15 mouse cellular contexts compared by ENCODE assay signal in genomic region chr2:132146502-132146901, GRCm38 (mm10). TPM values are rescaled to one million over a fixed set of nuclear protein-coding genes. Genes with fewer than 3 reads are reported as not detected.
DNase-seq lines count a peak whose midpoint lies in the region; ATAC-seq and TF ChIP-seq lines count a peak whose summit lies in the region.
"Had no signal": no experiment of that assay in that cellular context is flagged by ENCODE, and none has a peak within 500 bp of the region (broad histone marks: within the 10 kb centered on the region; RNA-seq: fewer than 3 reads in every experiment).

No protein-coding gene starts in this region.

- 5% methylated on average over 4 of the region's 4 CpGs for WGBS in lung, postnatal 0 days
- WGBS in hindbrain, embryonic 16.5 days, result 44% methylated on average over 4 of the region's 4 CpGs
- WGBS in midbrain, embryonic 11.5 days, result 35% methylated on average over 4 of the region's 4 CpGs

- peak; percentile 33 for ATAC-seq in activated CD4-positive, CD25-positive, alpha-beta regulatory T cell, adult 4 months
- peak; percentile 60 for ATAC-seq in lung, postnatal 0 days
- ATAC-seq in hindbrain, embryonic 16.5 days, result no peak
- no peak for ATAC-seq in midbrain, embryonic 11.5 days (ENCODE audit: low FRiP score)
- ATAC-seq: liver, postnatal 0 days had no signal

- H3K4me3 ChIP-seq in lung, postnatal 0 days (ENCODE audit: low read depth, low read length), result no peak overlapping the region
- no peak overlapping the region for H3K4me3 ChIP-seq in hindbrain, embryonic 16.5 days (ENCODE audit: low read length)
- no peak overlapping the region for H3K4me3 ChIP-seq in midbrain, embryonic 11.5 days (ENCODE audit: low read depth, low read length)
- H3K4me3 ChIP-seq: embryonic facial prominence, embryonic 13.5 days; heart, embryonic 12.5 days; limb, embryonic 13.5 days had no signal

- TF ChIP-seq CTCF in lung, postnatal 0 days (IDR thresholded peaks at IDR 0.05), result no peak

- H3K27ac ChIP-seq in lung, postnatal 0 days (ENCODE audit: low read length), result no peak overlapping the region
- no peak overlapping the region for H3K27ac ChIP-seq in hindbrain, embryonic 16.5 days (ENCODE audit: low read depth, low read length)
- no peak overlapping the region for H3K27ac ChIP-seq in midbrain, embryonic 11.5 days (ENCODE audit: low read depth, low read length)
- H3K27ac ChIP-seq: embryonic facial prominence, embryonic 13.5 days; limb, embryonic 13.5 days; midbrain, embryonic 10.5 days had no signal

- H3K4me2 ChIP-seq in lung, postnatal 0 days (replicated peaks; ENCODE audit: low read depth, low read length), result no peak overlapping the region
- H3K4me2 ChIP-seq in hindbrain, embryonic 16.5 days (ENCODE audit: low read length), result no peak overlapping the region
- H3K4me2 ChIP-seq in midbrain, embryonic 11.5 days, result no peak overlapping the region

- peak; percentile 90 for TF ChIP-seq EP300 in lung, postnatal 0 days (IDR thresholded peaks at IDR 0.05)

- H3K36me3 ChIP-seq in lung, postnatal 0 days (ENCODE audit: insufficient read depth, low read length), result no peaks in the 10 kb centered on the region
- no peaks in the 10 kb centered on the region for H3K36me3 ChIP-seq in hindbrain, embryonic 16.5 days (ENCODE audit: control insufficient read depth, insufficient read depth, low read length)
- no peaks in the 10 kb centered on the region for H3K36me3 ChIP-seq in midbrain, embryonic 11.5 days (ENCODE audit: control insufficient read depth, insufficient read depth, low read length)

- H3K27me3 ChIP-seq in lung, postnatal 0 days (replicated peaks; ENCODE audit: insufficient read depth, low read length), result no peaks in the 10 kb centered on the region
- H3K27me3 ChIP-seq in hindbrain, embryonic 16.5 days (replicated peaks; ENCODE audit: control insufficient read depth, insufficient read depth, low read length), result no peaks in the 10 kb centered on the region
- peaks cover 4% of the 10 kb centered on the region; the same call in 1 of the 2 replicates for H3K27me3 ChIP-seq in midbrain, embryonic 11.5 days (ENCODE audit: control insufficient read depth, insufficient read depth, low read length)

- peaks cover 2% of the 10 kb centered on the region; the same call in 1 of the 2 replicates for H3K4me1 ChIP-seq in lung, postnatal 0 days (ENCODE audit: insufficient read depth, low read depth, low read length)
- H3K4me1 ChIP-seq in hindbrain, embryonic 16.5 days (ENCODE audit: control insufficient read depth, insufficient read depth, low read depth, low read length), result peaks cover 11% of the 10 kb centered on the region
- peaks cover 8% of the 10 kb centered on the region for H3K4me1 ChIP-seq in midbrain, embryonic 11.5 days (ENCODE audit: control insufficient read depth, insufficient read depth, low read length)

- DNase-seq in adrenal gland, adult 8-10 months, result peak; percentile 45
- no peak for DNase-seq in adrenal gland, adult 18-20 months (ENCODE audit: low spot score in 2 of 2)
- DNase-seq in kidney, postnatal 36 days, result peak; percentile 28 to 59
- DNase-seq in kidney, adult 9 months, result no peak
- DNase-seq in lung, postnatal 0 days (ENCODE audit: low spot score), result peak; percentile 73
- no peak for DNase-seq in midbrain, embryonic 11.5 days (ENCODE audit: low spot score, missing footprints)
- DNase-seq: cerebellum, adult 11-12 months; gastrocnemius, postnatal 14 days; liver, postnatal 0 days had no signal

- no peaks in the 10 kb centered on the region for H3K9me3 ChIP-seq in lung, postnatal 0 days (ENCODE audit: low read length)
- no peaks in the 10 kb centered on the region for H3K9me3 ChIP-seq in hindbrain, embryonic 16.5 days (ENCODE audit: control insufficient read depth, low read length)
- no peaks in the 10 kb centered on the region for H3K9me3 ChIP-seq in midbrain, embryonic 11.5 days (ENCODE audit: control insufficient read depth, low read length)
- H3K9me3 ChIP-seq: embryonic facial prominence, embryonic 13.5 days; heart, embryonic 12.5 days; limb, embryonic 13.5 days; midbrain, embryonic 10.5 days had no signal

- H3K9ac ChIP-seq in lung, postnatal 0 days (replicated peaks; ENCODE audit: low read depth), result no peak overlapping the region
- no peak overlapping the region for H3K9ac ChIP-seq in hindbrain, embryonic 16.5 days (ENCODE audit: low read depth, low read length)
- no peak overlapping the region for H3K9ac ChIP-seq in midbrain, embryonic 11.5 days (ENCODE audit: low read length)
- H3K9ac ChIP-seq: embryonic facial prominence, embryonic 13.5 days; heart, embryonic 12.5 days; limb, embryonic 13.5 days; liver, postnatal 0 days had no signal

RNA-seq across cellular contexts. Expression of gene Slc23a2, which starts 1.6 kb away (rescaled TPM):
- 100 to 1,000 TPM; 102 to 154 (median 134) TPM for total RNA-seq in adrenal gland, adult 8-10 months (2022)
- total RNA-seq in adrenal gland, adult 18-20 months (2021), result 100 to 1,000 TPM; 239 to 346 TPM
- polyA plus RNA-seq in activated CD4-positive, CD25-positive, alpha-beta regulatory T cell, adult 4 months (2017; shearing (Covaris generic)), result 10 to 100 TPM in 1 of 2 experiments, 1 to 10 TPM in 1; 9.8 to 11.1 TPM
- polyA plus RNA-seq in lung, postnatal 0 days (2015; fragmentation: Nextera tagmentation; extraction: Ambion mirVana), result 26.6 and 35.8 TPM in 2 replicates
- polyA plus RNA-seq in hindbrain, embryonic 16.5 days (2015; fragmentation: Nextera tagmentation; extraction: Ambion mirVana), result 40.8 and 44.5 TPM in 2 replicates
- 9.8 and 9.9 TPM in 2 replicates for polyA plus RNA-seq in midbrain, embryonic 11.5 days (2014; fragmentation: Nextera tagmentation; extraction: Ambion mirVana)

Comparison
In these comparisons a context has a peak if more than half of its experiments do, and no peak if none do; other contexts are left out.
1. DNase-seq: peak in adrenal gland, adult 8-10 months (single experiment), kidney, postnatal 36 days (2 of 2) and lung, postnatal 0 days (single experiment); none in adrenal gland, adult 18-20 months (0 of 2), kidney, adult 9 months (single experiment) and midbrain, embryonic 11.5 days (single experiment).
2. ATAC-seq: peak in activated CD4-positive, CD25-positive, alpha-beta regulatory T cell, adult 4 months (single experiment) and lung, postnatal 0 days (single experiment); none in hindbrain, embryonic 16.5 days (single experiment) and midbrain, embryonic 11.5 days (single experiment).